Mouse (Mus musculus): ENCODE measurements around the gene Klhl32.
"Not testable (repeated sequence)": the region's sequence is repeated elsewhere in the genome, so short reads cannot be mapped to it uniquely, and the experiment has no call there.

Gene Klhl32

DNA sequence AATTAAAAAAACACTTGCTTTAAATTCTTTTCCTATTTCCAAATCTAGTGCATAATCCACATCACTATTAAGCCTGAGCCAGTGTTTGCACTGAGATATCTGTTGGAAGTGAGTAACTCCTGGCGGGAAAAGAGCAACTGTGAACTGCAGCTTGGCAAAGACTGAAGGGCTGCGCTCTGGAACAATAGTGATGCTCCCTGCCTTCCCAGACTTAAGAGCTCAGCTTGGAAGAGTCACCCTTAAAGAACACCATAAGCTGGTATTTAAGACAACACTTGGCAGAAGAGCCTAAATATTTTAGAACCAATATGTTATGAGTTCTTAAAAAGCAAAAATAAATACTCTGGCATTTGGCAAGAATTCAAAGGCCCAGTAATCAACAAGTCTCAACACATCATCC is 55.7 kb downstream of the Klhl32 start:
- no peak for DNase-seq (ENCODE audit: low spot score)

DNA sequence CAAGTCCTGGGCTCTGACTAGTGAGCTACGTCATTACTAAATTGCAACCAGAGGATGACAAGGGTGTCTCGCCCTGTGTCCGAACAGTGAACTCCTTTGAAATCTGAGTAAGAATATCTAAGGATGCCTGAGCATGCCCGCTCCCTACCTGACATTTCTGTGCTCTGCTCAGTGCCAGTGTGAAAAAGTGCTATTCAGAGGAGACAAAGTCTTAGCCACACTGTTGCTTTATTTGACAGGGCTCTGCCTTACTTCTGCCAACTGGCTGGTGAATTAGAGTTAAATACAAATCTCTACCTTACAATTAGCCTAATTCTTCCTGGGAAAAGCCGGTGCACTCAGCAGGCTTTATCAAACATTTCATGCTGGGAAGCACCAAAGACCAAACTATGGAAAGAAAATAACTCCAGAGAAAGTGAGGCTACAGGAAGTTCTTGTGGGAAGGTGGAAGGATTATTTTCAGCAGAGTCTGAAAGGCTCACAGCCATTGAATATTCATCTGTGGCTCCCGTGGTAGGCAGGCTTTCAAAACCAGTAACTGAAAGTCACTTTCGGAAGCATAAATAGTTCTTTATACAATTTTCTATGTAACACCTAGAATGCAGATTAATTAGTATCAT is 57.1 kb downstream of the Klhl32 start:
- no peak for DNase-seq (ENCODE audit: low spot score)

DNA sequence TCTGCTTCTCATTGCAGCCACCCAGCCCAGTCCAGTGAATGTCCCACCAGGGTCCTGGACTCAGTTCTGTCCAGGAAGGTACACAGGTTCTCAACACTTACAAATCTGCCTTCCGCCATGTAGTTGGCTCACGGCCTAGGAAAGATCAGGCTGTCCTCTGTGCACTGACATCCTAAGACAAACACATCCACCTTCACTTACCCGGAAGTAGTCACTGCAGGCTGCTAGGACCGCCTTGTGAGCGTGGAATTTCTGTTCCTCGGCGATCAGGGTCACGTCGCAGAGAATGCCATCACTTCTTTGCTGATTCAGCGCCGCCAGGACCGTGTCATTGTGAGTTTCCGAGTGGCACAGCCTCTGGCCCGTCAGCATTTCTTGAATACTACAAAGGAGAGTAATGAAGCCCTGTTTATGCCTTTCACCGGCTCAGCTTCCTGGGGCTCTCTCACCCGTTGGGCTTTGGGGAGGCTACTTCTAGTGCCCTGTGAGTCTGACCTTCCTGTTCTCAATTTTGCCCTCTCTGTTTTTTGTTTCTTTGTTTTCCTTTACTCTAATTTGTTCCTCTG is 58.4 kb downstream of the Klhl32 start:
- DNase-seq (ENCODE audit: low spot score), result no peak

DNA sequence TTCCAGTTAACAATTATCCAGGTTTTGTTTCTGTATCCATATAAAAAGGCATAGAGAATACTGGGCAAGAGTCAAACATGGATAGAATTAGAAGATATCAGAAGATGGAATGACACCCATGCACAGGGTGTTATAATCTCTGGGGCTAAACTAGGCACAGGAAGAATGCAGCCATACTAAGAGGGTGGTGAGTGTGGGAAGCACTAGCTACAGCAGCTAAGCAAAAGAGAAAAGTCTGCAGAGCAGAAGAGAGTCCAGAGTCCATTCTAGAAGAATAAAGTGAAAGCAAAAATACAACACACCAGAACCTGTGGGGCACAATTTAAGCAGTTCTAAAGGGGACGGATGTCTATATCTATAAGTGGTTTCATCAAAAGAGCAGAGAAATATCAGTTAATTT is 61.6 kb downstream of the Klhl32 start:
- DNase-seq (ENCODE audit: low spot score), result no peak

DNA sequence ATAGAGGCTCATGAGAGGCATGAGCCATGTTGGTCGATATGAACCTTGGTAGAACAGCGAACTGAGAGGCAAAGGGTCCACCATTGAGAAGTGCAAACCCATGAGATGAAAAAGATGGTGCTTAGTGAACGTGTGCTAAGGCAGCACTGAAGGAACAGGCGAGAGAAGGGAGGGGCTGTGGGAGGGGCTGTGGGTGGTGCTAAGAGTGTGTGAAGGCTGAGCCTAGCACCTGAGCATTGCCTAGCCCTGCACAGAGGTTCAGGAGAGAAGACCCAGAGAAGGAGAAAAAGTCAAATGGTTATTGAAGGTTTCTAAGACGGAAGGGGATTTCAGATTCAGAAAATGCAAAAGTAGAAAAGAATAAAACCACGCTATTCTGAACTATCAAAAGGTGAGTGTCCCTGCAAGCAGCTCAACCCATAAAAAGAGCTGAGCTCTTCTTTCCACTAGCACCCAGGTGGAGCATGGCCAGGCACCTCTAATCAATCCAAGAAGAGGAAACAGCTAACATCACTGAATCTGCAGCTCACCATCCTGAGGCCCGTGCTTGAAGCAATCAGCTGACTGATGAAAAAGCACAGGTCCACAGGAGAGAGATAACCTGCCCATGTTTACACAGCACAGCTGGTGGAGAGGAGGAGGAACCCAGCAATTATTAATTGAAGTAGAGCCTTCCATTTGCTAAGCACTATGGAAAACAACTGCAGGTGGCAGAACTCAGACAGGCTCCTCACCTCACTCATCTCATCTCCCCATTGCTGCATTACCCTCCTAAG is 65.0 kb downstream of the Klhl32 start:
- DNase-seq (ENCODE audit: low spot score), result no peak

DNA sequence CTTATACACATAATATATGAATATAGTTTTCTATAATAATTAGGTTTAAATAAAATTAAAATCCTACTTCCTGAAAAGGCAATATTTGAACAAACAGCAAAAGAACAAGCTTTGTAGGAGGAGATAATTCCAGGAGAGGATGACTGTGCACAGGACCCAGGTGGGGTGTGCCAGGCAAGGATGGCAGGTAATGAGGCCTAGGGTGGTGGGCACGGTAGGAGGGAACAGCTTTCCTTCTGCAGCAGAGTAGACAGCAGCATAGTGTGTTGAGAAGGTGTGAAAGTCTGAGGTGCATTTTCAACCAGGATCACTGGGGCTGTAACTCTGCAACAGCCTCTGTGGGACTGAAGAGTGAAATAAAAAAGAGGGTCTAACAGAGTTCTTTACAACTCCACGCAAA is 85.0 kb downstream of the Klhl32 start:
- DNase-seq (ENCODE audit: low spot score), result no peak

DNA sequence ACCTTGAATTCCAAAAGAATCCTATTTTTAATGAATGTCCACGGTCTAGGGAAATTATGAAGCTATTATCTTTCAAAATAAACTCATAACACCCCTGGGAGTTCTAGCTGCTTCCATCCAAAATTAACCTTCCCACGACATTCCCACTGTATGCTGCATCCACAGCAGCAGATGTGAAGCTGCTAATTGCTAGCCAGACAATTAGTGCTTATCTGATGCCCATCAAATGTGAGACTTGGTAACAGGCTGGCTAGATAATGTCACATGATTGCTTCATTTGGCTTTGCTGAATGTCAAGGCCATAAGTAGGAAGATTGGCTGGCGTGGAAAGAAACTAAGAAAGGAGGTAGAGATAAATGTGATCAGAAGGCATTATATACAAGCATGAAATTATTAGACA is 85.5 kb downstream of the Klhl32 start:
- no peak for DNase-seq (ENCODE audit: low spot score)

DNA sequence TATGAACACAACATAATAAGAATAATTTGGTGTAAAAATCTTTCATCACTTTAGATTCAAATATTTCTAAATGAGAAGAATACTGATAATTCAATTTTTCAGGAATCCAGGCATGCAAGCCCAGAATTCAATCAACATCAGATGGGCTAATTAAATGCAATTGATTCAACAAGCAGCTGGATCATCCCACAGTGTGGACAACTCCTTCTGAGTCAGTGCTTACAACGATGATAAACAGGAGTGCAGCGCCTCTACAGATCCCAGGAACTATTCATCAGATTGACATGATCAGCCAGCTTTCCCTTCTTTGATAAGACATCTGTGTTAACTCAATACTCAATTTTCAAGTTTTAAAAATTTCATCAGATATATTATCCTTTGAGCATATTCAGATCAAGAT is 86.4 kb downstream of the Klhl32 start:
- DNase-seq (ENCODE audit: low spot score), result no peak

DNA sequence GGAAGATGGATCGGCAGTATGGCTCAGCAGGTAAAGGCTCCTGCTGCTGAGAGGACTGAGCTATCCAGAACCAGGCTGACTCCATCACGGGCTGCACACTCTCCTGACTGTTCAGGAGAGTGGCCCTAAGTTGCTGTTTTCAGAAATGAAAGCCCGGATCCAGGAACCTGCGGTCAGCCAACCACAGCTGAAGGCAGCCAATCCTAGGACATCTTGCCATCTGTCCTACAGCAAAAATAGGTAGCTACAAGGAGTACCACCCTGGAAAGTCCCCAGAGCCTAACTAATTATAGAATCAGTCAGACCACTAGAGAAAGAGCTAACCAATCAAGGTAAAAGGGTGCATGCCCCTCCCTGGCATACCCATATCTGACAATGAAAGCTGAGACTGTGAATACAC is 87.5 kb downstream of the Klhl32 start:
- no peak for DNase-seq (ENCODE audit: low spot score)

DNA sequence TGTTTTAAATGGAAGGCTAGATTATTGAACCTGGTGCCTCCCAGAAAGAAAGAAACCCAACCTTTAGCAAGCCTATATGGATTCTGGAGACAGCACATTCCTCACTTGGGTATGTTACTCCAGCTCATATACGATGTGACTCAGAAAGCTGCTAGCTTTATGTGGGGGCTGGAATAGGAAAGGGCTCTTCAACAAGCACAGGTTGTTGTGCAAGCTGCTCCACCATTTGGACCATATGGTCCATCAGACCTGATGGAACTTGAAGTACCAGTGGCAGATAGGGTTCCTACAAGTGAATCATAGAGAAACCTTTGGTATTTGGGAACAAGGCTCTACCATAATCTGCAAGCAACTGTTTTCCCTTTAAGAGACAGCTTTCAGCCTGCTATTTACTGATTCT is 92.0 kb downstream of the Klhl32 start:
- DNase-seq (ENCODE audit: low spot score), result no peak

DNA sequence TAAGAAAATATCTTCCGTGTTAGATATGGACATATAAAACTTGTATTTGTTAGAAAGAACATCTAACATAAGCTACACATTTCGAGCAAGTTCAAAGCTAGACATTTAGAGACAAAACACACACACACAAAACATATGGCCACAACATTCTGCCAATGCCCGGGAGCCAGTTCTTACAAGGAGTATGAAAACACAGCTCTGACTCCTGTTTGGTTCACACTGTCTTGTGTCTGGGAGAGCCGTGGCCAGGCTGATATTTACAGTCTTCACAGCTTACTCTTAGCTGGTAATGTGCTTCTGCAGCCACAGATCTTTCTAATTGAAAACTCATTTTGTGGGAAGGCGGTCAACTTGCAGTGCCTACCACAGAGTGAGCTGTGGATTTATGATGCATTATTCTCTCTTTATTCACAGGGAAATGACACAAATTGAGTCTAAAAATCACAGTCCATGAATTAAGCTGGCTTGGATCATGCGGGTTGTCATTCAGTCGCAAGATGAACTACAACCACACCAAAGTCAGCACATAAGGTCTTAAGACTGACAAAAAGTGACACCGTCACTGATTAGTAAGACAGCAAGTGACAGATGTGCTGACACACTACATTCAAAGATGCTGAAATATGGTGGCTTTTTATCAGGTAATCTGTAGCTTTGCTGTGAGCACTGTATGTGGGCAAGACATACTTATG is 98.3 kb downstream of the Klhl32 start:
- no peak for DNase-seq (ENCODE audit: low spot score)

DNA sequence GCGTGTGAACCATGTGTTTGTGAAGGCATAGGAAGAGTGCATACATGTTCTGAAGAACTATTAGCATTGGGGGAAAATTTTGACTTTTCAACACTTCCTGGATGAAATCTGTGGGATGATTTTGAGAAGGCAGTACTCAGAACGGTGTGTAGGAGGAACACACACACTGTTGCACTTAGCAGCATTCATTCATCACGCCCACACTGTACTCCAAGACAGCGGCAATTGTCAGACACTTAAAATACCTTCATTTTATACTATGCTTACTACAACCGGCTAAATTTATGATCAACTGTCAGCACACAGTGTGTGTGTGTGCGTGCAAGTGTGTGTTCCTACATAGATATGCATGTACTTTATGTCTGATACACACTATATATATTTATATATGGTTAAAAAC is 113.8 kb downstream of the Klhl32 start:
- DNase-seq (ENCODE audit: low spot score), result no peak

DNA sequence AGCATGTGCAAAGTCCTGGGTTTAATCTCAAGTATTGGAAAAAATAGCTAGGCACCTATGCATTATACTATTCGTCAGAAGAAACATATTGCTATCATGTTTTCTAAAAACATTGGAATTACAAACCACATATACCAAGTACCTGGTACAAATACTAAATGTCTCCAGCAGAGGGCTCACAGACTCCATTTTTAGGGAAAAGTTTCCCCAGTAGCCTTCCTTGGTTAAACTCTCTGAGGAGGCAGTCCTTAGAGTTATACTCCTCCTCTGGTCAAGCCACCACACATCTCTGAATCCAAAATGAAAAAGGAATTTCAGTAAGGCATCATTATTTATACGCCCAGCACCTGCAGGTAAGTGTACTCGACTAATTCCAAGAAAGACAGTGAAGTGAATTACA is 130.1 kb downstream of the Klhl32 start:
- DNase-seq (ENCODE audit: low spot score), result peak; percentile 70

DNA sequence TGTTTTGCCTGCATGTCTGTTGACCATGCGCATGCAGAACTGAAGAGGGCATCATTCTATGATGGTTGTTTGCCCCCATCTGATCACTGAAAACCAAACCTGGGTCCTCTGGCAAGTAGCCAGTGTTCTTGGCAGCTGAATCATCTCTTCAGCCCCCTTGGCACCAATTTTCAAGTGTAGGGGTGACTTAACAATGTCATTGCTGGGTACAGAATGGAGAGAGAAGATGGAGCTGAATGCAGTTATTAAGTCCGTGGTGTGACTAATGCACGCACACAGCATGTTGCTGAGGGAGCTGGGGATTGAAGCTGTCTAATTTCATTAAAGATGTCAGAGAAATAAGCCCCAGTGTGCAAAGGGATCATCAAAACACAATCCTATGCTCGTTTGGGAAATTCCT is 135.4 kb downstream of the Klhl32 start:
- no peak for DNase-seq (ENCODE audit: low spot score)

DNA sequence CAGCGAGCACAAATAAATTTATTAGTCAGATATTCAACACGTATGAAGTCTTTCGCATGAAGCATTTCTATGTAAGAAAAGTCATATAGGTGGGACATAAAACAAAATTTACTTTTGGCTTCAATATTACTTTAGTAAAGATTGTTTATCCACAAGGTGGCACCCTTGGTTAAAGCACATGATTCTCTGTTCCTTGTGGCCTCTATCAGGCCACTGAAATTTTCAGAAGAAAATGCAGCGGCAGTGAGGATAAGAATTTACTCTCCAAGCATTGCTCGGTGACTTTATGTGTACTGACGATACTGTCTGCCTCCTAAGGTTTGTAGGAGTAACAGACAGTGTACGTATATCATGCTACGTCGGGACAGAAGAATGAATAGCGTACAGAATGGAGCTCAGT is 136.6 kb downstream of the Klhl32 start:
- no peak for DNase-seq (ENCODE audit: low spot score)

DNA sequence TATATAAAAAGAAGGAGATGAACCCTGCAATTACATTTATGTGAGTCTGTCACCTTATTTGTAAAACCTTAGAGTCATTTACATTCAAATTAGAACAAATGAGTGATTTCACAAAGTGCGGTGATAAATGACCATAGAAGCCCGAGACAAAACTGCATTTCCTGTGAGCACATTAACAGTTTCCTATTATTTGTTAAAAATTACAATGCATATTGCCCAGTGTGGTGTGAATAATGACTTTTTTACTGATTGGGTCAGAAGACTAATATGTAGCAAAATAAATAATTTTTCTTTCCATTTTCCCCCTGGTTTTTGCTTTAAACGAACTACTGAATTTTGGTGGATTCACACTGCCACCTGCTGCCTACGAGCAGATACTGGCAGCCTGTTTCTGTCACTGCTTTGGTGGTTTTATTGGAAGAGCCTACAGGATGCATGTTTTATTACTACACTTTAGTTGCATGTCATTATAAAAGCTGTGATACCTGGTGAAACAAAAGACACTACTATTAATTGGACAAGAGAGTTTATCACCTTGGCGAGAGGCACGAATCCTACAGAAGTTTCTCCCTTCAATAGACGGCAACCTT is 152.3 kb downstream of the Klhl32 start:
- DNase-seq (ENCODE audit: low spot score), result no peak

DNA sequence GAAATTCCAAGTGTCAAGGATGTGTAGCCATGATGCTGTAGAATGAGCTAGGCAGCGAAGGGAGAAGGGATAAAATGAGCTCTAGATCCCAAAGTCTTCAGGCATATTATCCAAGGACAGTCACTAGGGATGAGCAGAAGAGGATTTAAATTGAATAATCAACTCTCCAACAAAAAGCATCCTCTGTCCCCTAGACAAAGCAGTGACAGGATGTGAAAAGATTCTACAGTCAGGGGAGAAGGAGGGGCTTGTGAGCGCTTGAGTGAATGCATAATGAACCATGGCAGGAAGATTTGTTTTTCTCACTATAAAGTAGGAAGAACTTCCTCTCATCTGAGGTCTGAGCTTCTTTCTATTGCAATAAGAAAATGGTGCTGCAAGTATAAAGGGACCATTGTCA is 170.8 kb downstream of the Klhl32 start:
- DNase-seq (ENCODE audit: low spot score), result no peak

DNA sequence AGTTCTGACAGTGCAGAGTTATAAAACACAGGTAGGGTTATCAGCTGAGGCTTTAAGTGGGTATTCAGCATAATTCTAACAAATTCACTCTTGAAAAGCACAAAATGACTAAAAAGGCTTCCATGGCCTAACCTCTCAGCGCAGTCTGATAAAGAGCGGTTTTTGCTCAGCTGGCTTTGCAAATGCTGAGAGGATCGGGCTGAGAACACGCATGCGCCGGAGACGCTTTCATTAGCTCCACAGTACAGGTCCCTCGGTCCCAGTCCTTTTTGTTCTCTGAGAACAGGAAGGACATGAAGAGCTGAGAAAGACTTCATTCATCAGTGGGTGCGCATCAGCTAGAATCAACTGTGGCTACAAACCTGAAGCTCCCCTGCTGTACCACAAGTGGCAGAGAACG is 180.9 kb downstream of the Klhl32 start:
- DNase-seq (ENCODE audit: low spot score), result no peak

DNA sequence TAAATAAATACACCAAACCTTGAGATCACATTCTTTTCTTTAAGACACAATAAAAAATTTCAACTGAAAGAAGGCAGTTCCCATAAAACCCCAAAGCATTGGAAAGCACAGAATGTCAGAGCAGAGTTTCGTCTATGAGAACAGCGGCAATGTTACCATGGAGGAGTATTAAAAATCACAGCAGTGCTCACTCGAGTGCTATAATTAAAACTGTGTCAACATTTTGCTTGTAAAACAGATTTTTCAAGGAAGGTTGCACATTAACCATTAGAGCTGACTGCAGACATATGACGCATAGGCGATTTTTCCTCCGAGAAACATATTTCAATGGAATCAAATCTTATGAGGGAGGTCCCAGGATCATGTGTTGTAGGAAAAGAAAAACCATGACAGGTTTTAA is 191.7 kb downstream of the Klhl32 start:
- no peak for DNase-seq (ENCODE audit: low spot score)

DNA sequence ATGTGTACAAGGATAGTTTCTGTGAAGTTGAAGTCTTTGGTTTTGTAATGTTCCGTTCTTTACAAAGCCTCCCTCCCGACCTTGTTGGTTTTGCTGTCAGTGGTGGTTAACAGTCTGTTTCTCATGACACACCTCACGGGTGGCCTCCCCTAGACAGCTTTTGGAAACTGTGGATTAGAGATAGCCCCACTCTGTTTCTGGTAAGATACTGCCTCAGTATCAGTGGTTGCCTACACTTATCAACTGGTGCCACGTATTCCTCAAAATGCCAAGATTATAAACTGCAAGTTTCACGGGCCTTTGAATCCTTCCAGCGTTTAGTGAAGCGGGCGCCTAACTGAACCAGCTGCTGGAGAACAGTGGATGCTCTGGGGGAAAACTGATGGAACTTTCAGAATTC is 206.2 kb downstream of the Klhl32 start:
- not testable (repeated sequence) for DNase-seq (ENCODE audit: low spot score)

DNA sequence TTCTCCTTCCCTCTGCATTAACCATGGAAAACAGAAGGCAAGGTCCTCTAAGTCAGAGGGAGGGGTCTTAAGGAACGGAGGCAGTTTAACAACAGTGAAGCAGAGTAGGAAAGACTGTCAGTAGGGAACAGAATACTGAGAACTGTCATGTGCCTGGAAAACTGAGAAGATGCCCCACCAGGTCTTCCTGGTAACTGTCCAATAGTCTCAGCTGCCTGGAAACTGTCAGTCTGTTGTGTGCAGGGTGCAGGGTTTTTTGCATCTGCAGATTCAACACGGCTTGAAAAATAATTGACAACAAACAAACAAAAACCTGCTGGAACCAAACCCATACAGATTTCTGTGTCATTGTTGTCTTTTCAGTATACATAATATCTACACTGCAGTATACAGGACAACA is 208.6 kb downstream of the Klhl32 start:
- DNase-seq (ENCODE audit: low spot score), result no peak

DNA sequence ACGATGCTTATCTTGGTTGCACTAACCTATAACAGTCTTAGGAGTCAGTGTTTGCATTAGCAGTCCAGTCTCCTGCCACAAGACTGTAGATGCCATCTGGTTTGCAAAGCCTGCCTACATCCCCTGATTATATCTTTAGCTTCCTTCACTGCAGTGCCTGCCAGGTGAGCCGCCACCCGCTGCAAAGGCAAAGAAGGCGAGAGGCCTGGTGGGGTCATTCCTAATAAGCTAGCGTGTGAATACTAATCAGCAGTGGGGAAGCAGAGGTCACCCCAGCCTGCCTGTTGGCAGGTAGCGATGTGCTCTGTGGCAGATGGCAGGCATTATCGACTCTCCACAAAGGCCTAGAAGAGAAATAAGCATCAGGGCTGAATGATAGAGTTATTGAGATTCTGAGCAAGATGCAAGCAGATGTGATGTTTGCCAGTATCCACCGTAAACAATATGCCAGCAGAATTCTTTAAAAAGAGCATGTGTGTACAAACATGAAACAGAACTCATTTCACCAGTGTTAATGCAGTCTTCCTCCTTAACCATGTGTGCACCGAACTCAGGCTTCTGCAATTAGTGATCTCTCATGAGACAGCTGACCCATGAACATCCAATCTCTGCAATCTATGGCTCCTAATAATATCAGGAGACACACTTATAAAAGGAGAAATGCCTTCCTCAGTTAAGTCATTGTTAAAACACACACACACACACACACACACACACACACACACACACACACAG is 219.6 kb downstream of the Klhl32 start:
- DNase-seq (ENCODE audit: low spot score), result no peak

Measured in testis, postnatal 10 days (tissue).